Mouse (Mus musculus): ENCODE data around the gene Per1. TPM values are rescaled to one million over a fixed set of nuclear protein-coding genes. Genes with fewer than 3 reads are reported as not detected.
A peak's percentile ranks its signal among the peaks of the same experiment; 100 is the strongest.

The Per1 gene
- polyA plus RNA-seq (2016; fragmentation: Nextera tagmentation; extraction: Ambion mirVana): 6.1 and 7.3 TPM in 2 replicates

- Histone ChIP-seq H3K9me3 (no peaks in the 10 kb centered on the region), H3K4me3 (peak within 1 kb of the TSS; percentile 72), H3K27me3 (replicated peaks; ENCODE audit: low read depth, poor library complexity, severe bottlenecking) (no peaks in the 10 kb centered on the region), H3K27ac (replicated peaks) (peak within 1 kb of the TSS; percentile 77), H3K36me3 (replicated peaks) (peaks cover 28% of the 10 kb centered on the region), H3K4me1 (peaks cover 65% of the 10 kb centered on the region)
- under 1% methylated on average over 37 of the region's 37 CpGs for WGBS
- DNase-seq (ENCODE audit: low spot score): peak; percentile 99
Measured at GRCm38 (mm10) chr11:69094697-69095429, at the start of gene Per1. Per1 (plus strand) TSS chr11:69095217.

DNA sequence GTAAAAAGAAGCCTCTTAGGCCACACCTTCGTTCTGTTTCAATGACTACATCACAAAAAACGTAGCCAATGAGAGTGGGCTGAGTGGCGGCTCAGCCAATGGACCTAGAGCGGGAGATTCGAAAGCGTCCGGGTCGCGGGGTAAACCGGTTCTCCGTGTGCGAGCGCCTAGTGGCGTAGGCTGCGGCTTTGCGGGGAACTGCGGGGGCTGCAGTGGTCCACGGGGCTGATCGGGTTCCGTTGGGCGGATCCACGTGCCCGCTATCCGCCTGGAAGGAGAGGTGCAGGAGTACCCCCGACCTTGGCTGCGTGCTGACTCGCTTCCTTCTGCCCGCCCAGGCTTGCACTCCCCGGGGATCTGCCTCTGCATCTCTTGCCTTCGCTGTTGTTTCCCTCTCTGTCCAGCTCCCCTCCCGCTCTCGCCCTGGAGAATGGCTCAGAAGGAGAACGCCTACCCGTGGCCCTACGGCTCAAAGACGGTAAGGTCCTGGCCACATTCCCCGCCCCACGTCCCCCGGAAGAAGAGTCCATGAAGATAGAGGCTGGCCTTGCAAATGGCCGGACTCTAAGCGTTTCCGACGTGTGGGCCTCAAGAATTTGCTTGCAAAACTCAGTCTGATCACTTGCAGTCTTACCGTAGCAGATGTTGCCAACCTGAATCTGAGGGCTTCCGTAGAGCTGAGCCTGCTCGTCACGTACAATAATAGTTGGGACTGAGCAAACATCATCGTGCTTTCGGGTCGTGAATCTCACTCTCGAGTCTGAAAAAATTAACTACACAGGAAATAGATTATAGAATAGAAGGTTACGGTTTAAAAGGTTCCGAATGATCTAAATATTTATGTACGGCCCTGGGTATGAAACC is 49.3 kb upstream of the Per1 start, which contains the start of gene Aurkb:
Gene Aurkb (plus strand): TSS at position 117 of the 864 bp plus-strand sequence.
- peak within 1 kb of the TSS; percentile 93 for H3K4me3 ChIP-seq
- DNase-seq (ENCODE audit: low spot score): peak; percentile 92
- H3K36me3 ChIP-seq (replicated peaks): peaks cover 37% of the 10 kb centered on the region
- H3K9me3 ChIP-seq: no peaks in the 10 kb centered on the region
- peaks cover 41% of the 10 kb centered on the region for H3K4me1 ChIP-seq
- no peaks in the 10 kb centered on the region for H3K27me3 ChIP-seq (replicated peaks; ENCODE audit: low read depth, poor library complexity, severe bottlenecking)
- peak within 1 kb of the TSS; percentile 98 for H3K27ac ChIP-seq (replicated peaks)
- 1% methylated on average over 54 of the region's 54 CpGs for WGBS

DNA sequence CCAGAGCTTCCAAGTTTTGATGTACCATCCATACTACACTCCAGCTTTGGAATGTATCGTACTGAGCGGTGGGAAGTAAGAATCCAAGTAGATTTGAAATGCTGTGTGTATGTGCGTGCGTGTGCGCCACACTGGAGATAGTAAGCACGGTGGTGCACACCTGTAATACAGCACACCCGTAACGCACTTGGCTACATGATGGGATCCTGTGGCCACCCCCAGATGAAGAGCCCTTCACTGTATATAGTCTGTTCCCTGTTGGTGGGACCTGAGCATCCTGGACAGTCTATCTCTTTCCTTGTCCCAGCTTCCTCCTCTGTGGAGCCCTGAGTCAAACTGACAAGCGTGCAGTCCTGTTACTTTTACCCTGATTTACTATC is 48.6 kb upstream of the Per1 start:
- no peak for DNase-seq (ENCODE audit: low spot score)
- Histone ChIP-seq H3K27ac (replicated peaks) (peak overlapping the region; percentile 98), H3K27me3 (replicated peaks; ENCODE audit: low read depth, poor library complexity, severe bottlenecking) (no peaks in the 10 kb centered on the region), H3K4me1 (peaks cover 41% of the 10 kb centered on the region), H3K4me3 (peak overlapping the region; percentile 93), H3K9me3 (no peaks in the 10 kb centered on the region), H3K36me3 (replicated peaks) (peaks cover 43% of the 10 kb centered on the region)
- WGBS: 18% methylated on average over 9 of the region's 9 CpGs

- H3K27ac ChIP-seq (replicated peaks): no peak overlapping the region
- peaks cover 55% of the 10 kb centered on the region for H3K36me3 ChIP-seq (replicated peaks)
- 92% methylated on average over 12 of the region's 12 CpGs for WGBS
- no peaks in the 10 kb centered on the region for H3K27me3 ChIP-seq (replicated peaks; ENCODE audit: low read depth, poor library complexity, severe bottlenecking)
- DNase-seq (ENCODE audit: low spot score): no peak
- no peaks in the 10 kb centered on the region for H3K9me3 ChIP-seq
- H3K4me3 ChIP-seq: peak overlapping the region; percentile 93
- peaks cover 41% of the 10 kb centered on the region for H3K4me1 ChIP-seq
Measured at GRCm38 (mm10) chr11:69047592-69047991, 47.4 kb upstream of the Per1 start.

DNA sequence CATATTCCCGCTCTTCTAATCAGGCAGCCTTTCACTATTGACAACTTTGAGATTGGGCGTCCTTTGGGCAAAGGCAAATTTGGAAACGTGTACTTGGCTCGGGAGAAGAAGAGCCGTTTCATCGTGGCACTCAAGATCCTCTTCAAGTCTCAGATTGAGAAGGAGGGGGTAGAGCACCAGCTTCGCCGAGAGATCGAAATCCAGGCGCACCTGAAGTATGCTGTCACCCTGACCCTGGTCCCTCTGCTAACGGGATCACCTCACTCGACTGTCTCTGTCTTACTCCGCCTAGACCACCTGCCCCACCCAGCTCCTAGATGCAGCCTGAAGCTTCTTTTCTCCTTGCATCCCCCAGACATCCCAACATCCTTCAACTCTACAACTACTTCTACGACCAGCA is 46.9 kb upstream of the Per1 start:
- peaks cover 41% of the 10 kb centered on the region for H3K4me1 ChIP-seq
- H3K36me3 ChIP-seq (replicated peaks): peaks cover 61% of the 10 kb centered on the region
- 94% methylated on average over 14 of the region's 14 CpGs for whole genome bisulfite sequencing
- H3K9me3 ChIP-seq: no peaks in the 10 kb centered on the region
- H3K4me3 ChIP-seq: peak overlapping the region; percentile 93; the same call in 1 of the 2 replicates
- DNase-seq (ENCODE audit: low spot score): no peak
- H3K27me3 ChIP-seq (replicated peaks; ENCODE audit: low read depth, poor library complexity, severe bottlenecking): no peaks in the 10 kb centered on the region
- H3K27ac ChIP-seq (replicated peaks): no peak overlapping the region

DNA sequence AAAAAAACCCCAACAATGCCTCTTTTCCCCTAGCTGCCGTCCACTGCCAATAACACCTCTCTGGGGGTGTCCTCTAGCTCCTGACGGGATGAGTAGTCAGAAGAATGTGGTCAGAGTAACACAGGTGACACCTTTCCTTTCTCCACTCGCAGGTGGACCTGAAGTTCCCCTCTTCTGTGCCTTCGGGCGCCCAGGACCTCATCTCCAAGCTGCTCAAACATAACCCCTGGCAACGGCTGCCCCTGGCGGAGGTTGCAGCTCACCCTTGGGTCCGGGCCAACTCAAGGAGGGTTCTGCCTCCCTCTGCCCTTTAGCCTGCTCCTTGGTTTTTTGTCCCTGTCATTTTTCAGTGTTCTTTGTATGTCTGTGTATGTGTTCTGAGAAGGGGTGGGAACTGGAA is 44.3 kb upstream of the Per1 start:
- 92% methylated on average over 8 of the region's 8 CpGs for WGBS
- Histone ChIP-seq H3K27me3 (replicated peaks; ENCODE audit: low read depth, poor library complexity, severe bottlenecking) (no peaks in the 10 kb centered on the region), H3K27ac (replicated peaks) (no peak overlapping the region), H3K36me3 (replicated peaks) (peaks cover 77% of the 10 kb centered on the region), H3K9me3 (no peaks in the 10 kb centered on the region), H3K4me3 (no peak overlapping the region), H3K4me1 (peaks cover 33% of the 10 kb centered on the region)
- DNase-seq (ENCODE audit: low spot score): no peak

DNA sequence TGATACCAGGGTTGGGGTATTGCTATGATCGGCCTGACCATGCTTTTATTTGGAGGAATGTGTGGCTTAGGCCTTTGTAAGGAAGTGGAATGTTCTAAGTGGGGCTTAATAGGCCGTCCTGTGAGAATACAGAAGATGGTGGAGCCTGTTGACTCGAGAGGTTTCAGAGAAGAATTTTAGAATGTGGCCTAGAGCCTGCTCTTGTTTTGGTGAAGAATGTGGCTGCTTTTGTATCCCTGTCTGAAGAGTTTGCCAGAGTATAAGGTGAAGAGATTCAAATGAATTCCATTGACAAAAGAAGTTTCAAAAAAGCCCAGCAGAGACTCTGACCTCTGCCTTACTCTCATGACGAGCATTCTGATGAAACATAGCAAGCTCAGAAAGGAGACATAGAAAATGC is 43.2 kb upstream of the Per1 start:
- Histone ChIP-seq H3K4me3 (no peak overlapping the region), H3K36me3 (replicated peaks) (peaks cover 77% of the 10 kb centered on the region), H3K27me3 (replicated peaks; ENCODE audit: low read depth, poor library complexity, severe bottlenecking) (no peaks in the 10 kb centered on the region), H3K4me1 (peaks cover 27% of the 10 kb centered on the region), H3K27ac (replicated peaks) (no peak overlapping the region), H3K9me3 (no peaks in the 10 kb centered on the region)
- WGBS: 77% methylated on average over 4 of the region's 4 CpGs
- no peak for DNase-seq (ENCODE audit: low spot score)

- WGBS: 89% methylated on average over 2 of the region's 2 CpGs
- no peak for DNase-seq (ENCODE audit: low spot score)
- H3K4me3 ChIP-seq: no peak overlapping the region
- peaks cover 15% of the 10 kb centered on the region for H3K4me1 ChIP-seq
- no peaks in the 10 kb centered on the region for H3K27me3 ChIP-seq (replicated peaks; ENCODE audit: low read depth, poor library complexity, severe bottlenecking)
- peaks cover 69% of the 10 kb centered on the region for H3K36me3 ChIP-seq (replicated peaks)
- no peak overlapping the region for H3K27ac ChIP-seq (replicated peaks)
- no peaks in the 10 kb centered on the region for H3K9me3 ChIP-seq
Measured at GRCm38 (mm10) chr11:69052824-69053421, 42.1 kb upstream of the Per1 start.

DNA sequence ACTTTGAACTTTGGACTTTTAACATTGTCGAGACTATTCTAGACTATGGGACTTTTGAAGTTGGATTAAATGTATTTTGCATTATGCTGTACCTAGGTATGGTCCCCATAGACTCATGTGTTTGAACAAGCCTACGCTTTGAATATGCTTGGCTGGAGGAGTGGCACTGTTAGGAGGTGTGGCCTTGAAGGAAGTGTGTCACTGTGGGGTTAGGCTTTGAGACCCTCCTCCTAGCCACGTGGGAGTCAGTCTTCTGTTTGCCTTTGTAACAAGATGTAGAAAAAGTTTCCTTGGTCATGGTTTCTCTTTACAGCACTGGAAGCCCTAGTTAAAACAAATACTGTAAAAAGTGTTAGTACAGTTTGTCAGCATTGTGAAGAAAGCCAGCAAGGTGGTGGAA is 41.2 kb upstream of the Per1 start:
- H3K36me3 ChIP-seq (replicated peaks): peaks cover 59% of the 10 kb centered on the region
- no peak overlapping the region for H3K27ac ChIP-seq (replicated peaks)
- DNase-seq (ENCODE audit: low spot score): no peak
- WGBS: 79% methylated on average over 3 of the region's 3 CpGs
- no peaks in the 10 kb centered on the region for H3K27me3 ChIP-seq (replicated peaks; ENCODE audit: low read depth, poor library complexity, severe bottlenecking)
- H3K4me3 ChIP-seq: 0 out of 2 replicates have a peak overlapping the region, but pooled peaks have one; percentile 8
- H3K4me1 ChIP-seq: peaks cover 12% of the 10 kb centered on the region
- H3K9me3 ChIP-seq: no peaks in the 10 kb centered on the region

DNA sequence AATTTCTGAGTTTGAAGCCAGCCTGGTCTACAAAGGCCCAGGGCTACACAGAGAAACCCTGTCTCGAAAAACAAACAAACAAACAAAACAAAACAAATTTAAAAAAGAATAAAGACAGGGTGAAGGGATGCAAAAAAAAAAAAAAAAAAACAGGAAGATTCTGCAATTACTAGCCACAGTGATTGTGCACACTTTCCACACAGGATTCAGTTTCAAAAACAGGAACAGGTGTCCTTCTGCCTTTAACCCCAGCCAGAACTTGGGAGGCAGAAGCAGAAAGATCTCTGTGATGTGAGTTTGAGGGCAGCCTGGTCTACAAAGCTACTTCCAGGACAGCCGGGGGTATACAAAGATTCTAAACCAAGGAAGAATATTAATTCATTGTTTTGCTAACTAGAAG is 36.8 kb upstream of the Per1 start:
- H3K27ac ChIP-seq (replicated peaks): peak overlapping the region; percentile 89
- 73% methylated on average over 2 of the region's 2 CpGs for whole genome bisulfite sequencing
- H3K4me3 ChIP-seq: peak overlapping the region; percentile 90

GRCm38 (mm10) chr11:69058729-69059356 is 36.2 kb upstream of the Per1 start:
- Histone ChIP-seq H3K4me3 (peak overlapping the region; percentile 90), H3K27ac (replicated peaks) (peak overlapping the region; percentile 89)
- WGBS: 2% methylated on average over 19 of the region's 19 CpGs

More for the DNA sequence above, 36.8 kb upstream of the Per1 start:
- peaks cover 9% of the 10 kb centered on the region for H3K27me3 ChIP-seq (replicated peaks; ENCODE audit: low read depth, poor library complexity, severe bottlenecking)
- no peaks in the 10 kb centered on the region for H3K9me3 ChIP-seq
- no peak for DNase-seq (ENCODE audit: low spot score)
- peaks cover 29% of the 10 kb centered on the region for H3K4me1 ChIP-seq
- peaks cover 15% of the 10 kb centered on the region for H3K36me3 ChIP-seq (replicated peaks)

More at GRCm38 (mm10) chr11:69058729-69059356, 36.2 kb upstream of the Per1 start:
- no peak for DNase-seq (ENCODE audit: low spot score)
- Histone ChIP-seq H3K36me3 (replicated peaks) (peaks cover 9% of the 10 kb centered on the region), H3K9me3 (no peaks in the 10 kb centered on the region), H3K4me1 (peaks cover 31% of the 10 kb centered on the region), H3K27me3 (replicated peaks; ENCODE audit: low read depth, poor library complexity, severe bottlenecking) (peaks cover 9% of the 10 kb centered on the region)

Data from embryonic facial prominence, embryonic 10.5 days (tissue).